Mouse (Mus musculus): ENCODE measurements around the gene Rnf183.

The Rnf183 gene

GRCm38 (mm10) chr4:62379724-62380381 lies 55.2 kb downstream of the Rnf183 start:
- DNase-seq = no peak
